Mouse (Mus musculus) liver, adult 2 months (tissue): Measurements from ENCODE around the gene Fah.

ENCODE experiments used
- CTCF ChIP-seq: fragments of 200-500 bp; IDR thresholded peaks from 2 replicates; pipeline ENCODE4 v1.5.1; 2011; ENCODE audit warnings: low read depth, low read length, control low read depth
- POLR2A ChIP-seq: fragments of 200-500 bp; IDR thresholded peaks from 2 replicates; pipeline ENCODE4 v1.6.1; 2011; ENCODE audit warnings: low read length, control low read depth; ENCODE audit not compliant: insufficient read depth; ENCODE audit errors: extremely low read depth

DNA sequence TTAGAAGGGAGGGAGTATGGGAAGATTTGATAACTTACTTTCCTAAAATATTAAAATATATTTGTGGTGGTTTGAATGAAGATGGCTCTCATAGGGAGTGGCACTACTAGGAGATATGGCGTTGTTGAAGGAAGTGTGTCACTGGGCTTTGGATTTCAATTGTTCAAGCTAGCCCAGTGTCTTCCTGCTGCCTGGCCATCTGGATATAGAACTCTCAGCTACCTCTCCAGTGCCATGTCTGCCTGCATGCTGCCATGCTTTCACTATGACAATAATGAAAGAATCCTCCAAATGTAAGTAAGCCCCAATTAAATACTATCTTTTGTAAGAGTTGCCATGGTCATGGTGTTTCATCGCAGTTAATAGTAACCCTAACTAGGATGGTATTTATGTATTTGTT is 42.5 kb upstream of the Fah start:
- TF ChIP-seq CTCF, result no peak
- no peak for TF ChIP-seq POLR2A
